Mouse (Mus musculus) lung, postnatal 0 days (tissue): ENCODE data around the gene Arhgap20. TPM values are rescaled to one million over a fixed set of nuclear protein-coding genes. Genes with fewer than 3 reads are reported as not detected.

Experiments used
- ATAC-seq: fragments of 200-750 bp; cut with Nextera tagmentation; 2 replicates; pipeline ENCODE4 v1.8.0; 2017; ENCODE audit warnings: moderate library complexity
- DNase-seq: peaks from one replicate; pipeline ENCODE4 v3.0.0-alpha.2; 2016; ENCODE audit warnings: low spot score
- H3K27ac ChIP-seq: fragments of 300-500 bp; sonication (generic); 2 replicates; pipeline ENCODE4 v1.5.1; 2014; ENCODE audit warnings: antibody characterized with exemption, mild to moderate bottlenecking, low read length, mixed read lengths
- H3K27me3 ChIP-seq: fragments of 300-500 bp; sonication (generic); replicated peaks from 2 replicates; pipeline ENCODE4 v1.6.1; 2014; ENCODE audit warnings: low read length, mixed read lengths; ENCODE audit not compliant: insufficient read depth
- H3K36me3 ChIP-seq: fragments of 300-500 bp; sonication (generic); 2 replicates; pipeline ENCODE4 v1.6.1; 2014; ENCODE audit warnings: low read length, mixed read lengths; ENCODE audit not compliant: insufficient read depth
- H3K4me1 ChIP-seq: fragments of 300-500 bp; sonication (generic); 2 replicates; pipeline ENCODE4 v1.6.1; 2014; ENCODE audit warnings: antibody characterized with exemption, low read depth, low read length, mixed read lengths; ENCODE audit not compliant: insufficient read depth
- H3K4me2 ChIP-seq: fragments of 300-500 bp; sonication (generic); replicated peaks from 2 replicates; pipeline ENCODE4 v1.6.1; 2014; ENCODE audit warnings: low read depth, mild to moderate bottlenecking, low read length, moderate library complexity, mixed read lengths
- H3K4me3 ChIP-seq: fragments of 300-500 bp; sonication (generic); 2 replicates; pipeline ENCODE4 v1.5.1; 2014; ENCODE audit warnings: low read depth, low read length
- H3K9ac ChIP-seq: fragments of 300-500 bp; sonication (generic); replicated peaks from 2 replicates; pipeline ENCODE4 v1.6.1; 2014; ENCODE audit warnings: low read depth, mild to moderate bottlenecking
- H3K9me3 ChIP-seq: fragments of 300-500 bp; sonication (generic); 2 replicates; pipeline ENCODE4 v1.6.1; 2016; ENCODE audit warnings: low read length, mixed read lengths
- CTCF ChIP-seq: IDR thresholded peaks from 2 replicates; pipeline ENCODE4 v1.5.1; 2016; ENCODE audit warnings: antibody characterized with exemption, mild to moderate bottlenecking
- EP300 ChIP-seq: IDR thresholded peaks from 2 replicates; pipeline ENCODE4 v1.6.1; 2016; ENCODE audit warnings: antibody characterized with exemption, mild to moderate bottlenecking, control low read depth
- WGBS: fragments of 180-500 bp; shearing (Covaris S2); extraction: QIAGEN DNeasy Blood & Tissue Kit; methylation state at CpG from one replicate; pipeline ENCODE4 v1.1.7; 2014; 5-methylcytosine and 5-hydroxymethylcytosine counted together
- polyA plus RNA-seq: library from polyadenylated mRNA; unstranded; fragments of >200 nt; fragmentation: Nextera tagmentation; extraction: Ambion mirVana; gene quantifications from 2 replicates; pipeline ENCODE4 v1.2.1, GENCODE M21; 2015

Gene Arhgap20
- polyA plus RNA-seq: 7.5 and 9.3 TPM in 2 replicates

DNA sequence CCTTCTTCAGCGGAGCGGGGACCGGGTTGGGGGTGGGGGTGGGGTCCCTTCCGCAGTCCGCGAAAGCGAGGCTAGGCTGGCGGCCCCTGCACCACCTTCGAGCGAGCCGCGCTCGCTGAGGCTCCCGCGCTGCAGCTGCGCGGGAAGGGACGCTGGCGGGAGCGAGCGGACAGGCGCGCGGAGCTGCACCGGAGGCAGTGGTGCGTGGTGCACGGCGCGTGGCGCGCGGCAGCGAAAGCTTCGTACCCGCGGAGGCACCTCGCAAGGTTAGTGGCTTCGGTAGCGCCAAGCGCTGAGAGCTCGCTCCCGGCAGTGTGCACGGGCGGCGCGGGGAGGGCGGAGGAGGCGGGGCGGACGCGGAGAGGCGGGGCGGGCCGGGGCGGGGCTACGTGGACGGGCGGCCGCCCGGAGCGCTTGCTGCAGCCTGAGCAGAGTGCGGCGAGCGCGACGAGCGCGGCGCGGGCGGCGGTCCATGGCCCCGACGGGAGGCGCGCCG lies at the start of gene Arhgap20:
TSS of gene Arhgap20 (plus strand) at position 417 of the 496 bp plus-strand sequence.
- H3K9ac ChIP-seq: peak within 1 kb of the TSS; percentile 32; the same call in 1 of the 2 replicates
- peaks cover 3% of the 10 kb centered on the region; the same call in 1 of the 2 replicates for H3K4me1 ChIP-seq
- H3K4me2 ChIP-seq: peak within 1 kb of the TSS; percentile 92
- WGBS: 0% methylated on average over 45 of the region's 77 CpGs
- peaks cover 10% of the 10 kb centered on the region; the same call in 1 of the 2 replicates for H3K27me3 ChIP-seq
- no peaks in the 10 kb centered on the region for H3K9me3 ChIP-seq
- no peaks in the 10 kb centered on the region for H3K36me3 ChIP-seq
- ATAC-seq: peak; percentile 94
- H3K4me3 ChIP-seq: peak within 1 kb of the TSS; percentile 67
- H3K27ac ChIP-seq: peak within 1 kb of the TSS; percentile 47
- TF ChIP-seq CTCF: no peak
- TF ChIP-seq EP300: no peak
- peak; percentile 73 for DNase-seq

DNA sequence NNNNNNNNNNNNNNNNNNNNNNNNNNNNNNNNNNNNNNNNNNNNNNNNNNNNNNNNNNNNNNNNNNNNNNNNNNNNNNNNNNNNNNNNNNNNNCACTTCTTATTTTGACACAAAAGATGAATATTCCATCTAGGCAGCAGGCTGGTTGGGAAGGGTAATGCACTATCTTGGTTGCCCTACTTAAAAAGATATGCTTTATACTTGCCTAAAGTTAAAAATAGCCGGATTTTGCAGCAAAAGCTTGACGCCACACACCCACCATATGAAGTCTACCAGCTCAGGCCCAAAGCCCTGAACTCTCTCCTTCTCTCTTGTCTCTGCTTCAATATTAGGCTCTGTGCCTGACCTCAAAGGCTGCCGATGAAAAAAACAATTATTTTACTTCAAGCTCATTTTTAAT lies 46.3 kb upstream of the Arhgap20 start:
- H3K27me3 ChIP-seq: no peaks in the 10 kb centered on the region
- H3K27ac ChIP-seq: no peak overlapping the region
- no peak overlapping the region for H3K4me3 ChIP-seq
- no peak overlapping the region for H3K4me2 ChIP-seq
- no peaks in the 10 kb centered on the region for H3K9me3 ChIP-seq
- 86% methylated on average over 3 of the region's 3 CpGs for WGBS
- ATAC-seq (no peak), DNase-seq (no peak)
- H3K36me3 ChIP-seq: no peaks in the 10 kb centered on the region
- no peak overlapping the region for H3K9ac ChIP-seq
- TF ChIP-seq EP300: no peak
- no peak for TF ChIP-seq CTCF
- H3K4me1 ChIP-seq: no peaks in the 10 kb centered on the region

DNA sequence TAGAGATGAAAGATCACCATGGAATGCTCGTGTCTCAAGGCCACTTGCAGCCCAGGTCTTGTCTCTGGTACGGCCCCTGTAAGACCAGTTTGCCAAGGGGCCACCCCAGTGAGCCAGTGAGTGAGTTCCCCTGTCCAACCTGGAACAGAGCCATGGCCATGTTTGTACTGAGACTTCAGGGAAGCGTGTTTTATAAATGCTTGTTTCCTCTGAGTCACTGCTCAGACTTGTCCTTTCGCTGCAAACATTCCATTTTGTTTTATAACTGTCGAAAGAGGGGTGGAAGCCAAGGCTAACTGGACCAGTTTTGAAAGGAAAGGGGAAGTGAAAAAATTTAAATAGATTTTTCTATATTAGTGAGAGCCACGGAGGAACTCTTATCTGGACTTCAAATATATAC lies 37.2 kb upstream of the Arhgap20 start:
- peak; percentile 61; the same call in 1 of the 2 replicates for TF ChIP-seq EP300
- no peak for TF ChIP-seq CTCF
- no peaks in the 10 kb centered on the region; the same call in 1 of the 2 replicates for H3K4me1 ChIP-seq
- H3K4me2 ChIP-seq: no peak overlapping the region
- H3K9ac ChIP-seq: no peak overlapping the region
- no peaks in the 10 kb centered on the region for H3K36me3 ChIP-seq
- DNase-seq (peak; percentile 86), ATAC-seq (peak; percentile 87)
- H3K9me3 ChIP-seq: no peaks in the 10 kb centered on the region
- H3K4me3 ChIP-seq: no peak overlapping the region
- WGBS: 4% methylated on average over 6 of the region's 6 CpGs
- no peak overlapping the region for H3K27ac ChIP-seq
- no peaks in the 10 kb centered on the region for H3K27me3 ChIP-seq

DNA sequence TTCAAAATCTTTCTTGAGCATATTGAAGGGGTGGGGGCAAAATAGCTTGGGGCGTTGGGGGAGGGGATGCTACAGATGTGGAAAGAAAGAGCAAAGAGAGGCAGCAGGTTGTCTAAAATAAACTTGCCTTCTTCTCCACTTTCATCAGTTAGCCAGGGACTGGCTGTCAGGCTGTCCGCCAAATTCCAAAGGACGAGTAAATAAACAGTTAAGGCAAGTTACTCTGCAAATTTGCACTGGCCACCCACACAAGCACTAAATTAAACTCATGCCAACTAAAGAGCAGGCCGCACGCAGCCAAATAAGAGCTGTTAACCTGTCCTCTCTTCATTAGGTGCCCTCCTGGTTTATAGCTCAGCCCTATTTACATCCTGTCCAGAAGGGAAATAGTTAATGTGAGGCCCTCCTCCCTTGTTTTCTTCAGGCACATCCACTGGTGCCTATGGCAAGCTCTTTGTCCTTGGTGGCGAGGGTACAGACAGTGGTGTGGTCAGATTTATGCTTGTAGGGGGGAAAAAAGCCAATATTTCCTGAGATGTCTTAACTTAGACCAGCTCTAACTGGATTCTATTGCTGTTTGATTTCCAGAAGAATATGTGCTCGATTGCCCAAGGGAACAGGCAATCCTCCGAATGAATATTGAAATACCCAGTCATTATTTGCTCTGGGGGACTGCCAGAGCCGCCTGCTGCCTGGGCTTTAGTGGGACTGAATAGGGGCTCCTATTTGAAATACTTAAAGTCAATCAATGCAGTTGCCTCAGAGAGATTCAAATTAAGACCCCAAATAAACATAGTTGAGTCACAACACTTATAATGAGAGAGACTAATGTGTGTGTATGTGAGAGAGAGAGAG lies 29.7 kb upstream of the Arhgap20 start:
- no peak overlapping the region for H3K27ac ChIP-seq
- peak; percentile 6 for DNase-seq
- no peaks in the 10 kb centered on the region for H3K36me3 ChIP-seq
- H3K9ac ChIP-seq: no peak overlapping the region
- ATAC-seq: no peak
- no peaks in the 10 kb centered on the region for H3K9me3 ChIP-seq
- 26% methylated on average over 9 of the region's 9 CpGs for WGBS
- no peak overlapping the region for H3K4me2 ChIP-seq
- H3K4me3 ChIP-seq: no peak overlapping the region
- no peaks in the 10 kb centered on the region for H3K4me1 ChIP-seq
- TF ChIP-seq EP300: no peak
- TF ChIP-seq CTCF: no peak
- H3K27me3 ChIP-seq: no peaks in the 10 kb centered on the region

DNA sequence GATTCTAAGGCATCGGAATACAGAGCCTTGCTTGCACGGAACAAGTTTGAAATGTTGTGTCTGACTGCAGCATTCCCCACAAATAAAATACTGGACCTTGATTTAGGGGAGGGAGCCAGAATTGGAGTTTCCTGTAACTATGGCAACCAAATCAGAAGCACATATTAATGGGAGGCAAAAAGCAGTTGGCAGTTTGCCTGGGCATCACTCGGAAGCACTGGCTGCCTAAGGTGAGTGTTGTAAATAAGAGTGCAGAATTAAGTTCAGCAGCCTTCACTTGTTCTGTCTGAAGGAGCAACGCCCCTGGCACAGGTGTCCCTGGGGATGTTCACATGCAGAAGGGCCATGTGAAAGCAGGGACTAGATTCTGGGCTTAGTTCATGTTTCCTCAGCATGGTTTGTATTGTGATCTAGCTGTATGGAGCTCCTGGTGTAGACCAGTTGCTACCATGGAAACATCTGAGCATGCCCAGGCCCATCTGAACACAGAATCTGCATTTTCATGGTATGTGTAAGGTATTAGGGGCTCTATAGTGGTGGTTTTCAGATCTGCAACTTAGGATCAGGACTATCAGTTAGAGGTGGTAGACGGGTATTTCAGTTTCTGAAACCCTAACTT lies 28.3 kb upstream of the Arhgap20 start:
- Histone ChIP-seq H3K36me3 (no peaks in the 10 kb centered on the region), H3K4me3 (no peak overlapping the region), H3K27me3 (no peaks in the 10 kb centered on the region), H3K9ac (no peak overlapping the region), H3K4me2 (no peak overlapping the region), H3K4me1 (no peaks in the 10 kb centered on the region), H3K27ac (no peak overlapping the region), H3K9me3 (no peaks in the 10 kb centered on the region)
- ATAC-seq (no peak), DNase-seq (no peak)
- TF ChIP-seq CTCF (no peak), EP300 (no peak)
- 69% methylated on average over 5 of the region's 5 CpGs for WGBS

DNA sequence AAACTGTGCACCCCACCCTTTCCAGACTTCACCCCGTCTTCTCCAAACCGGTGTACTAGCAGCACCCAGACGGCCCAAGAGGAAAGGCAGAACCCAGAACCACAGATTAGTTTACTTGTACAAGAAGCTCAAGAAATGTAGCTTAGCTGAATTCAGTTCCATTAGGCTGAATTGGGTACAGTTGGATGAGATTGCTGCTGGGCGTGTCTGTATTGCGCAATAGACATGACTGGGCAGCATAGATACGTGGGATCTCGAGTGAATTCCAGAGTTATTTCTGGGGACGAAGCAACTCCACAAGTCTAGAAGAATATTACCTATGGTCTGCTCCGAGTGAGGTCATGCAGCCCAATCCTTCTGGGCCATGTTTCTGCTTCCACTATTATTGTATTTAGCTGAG lies 26.8 kb upstream of the Arhgap20 start:
- WGBS: 82% methylated on average over 9 of the region's 9 CpGs
- no peaks in the 10 kb centered on the region for H3K4me1 ChIP-seq
- ATAC-seq (no peak), DNase-seq (no peak)
- H3K4me3 ChIP-seq: no peak overlapping the region
- no peak overlapping the region for H3K9ac ChIP-seq
- no peak for TF ChIP-seq EP300
- H3K36me3 ChIP-seq: no peaks in the 10 kb centered on the region
- H3K4me2 ChIP-seq: no peak overlapping the region
- H3K27ac ChIP-seq: no peak overlapping the region
- H3K9me3 ChIP-seq: no peaks in the 10 kb centered on the region
- H3K27me3 ChIP-seq: no peaks in the 10 kb centered on the region
